Mouse (Mus musculus) heart, embryonic 11.5 days (tissue): ENCODE results near the gene Hoxd13. TPM values are rescaled to one million over a fixed set of nuclear protein-coding genes. Genes with fewer than 3 reads are reported as not detected.

Source experiments
- ATAC-seq: fragments of 200-750 bp; cut with Nextera tagmentation; replicated peaks from 2 replicates; pipeline ENCODE4 v1.8.0; 2017; ENCODE audit warnings: moderate library complexity; ENCODE audit not compliant: insufficient number of reproducible peaks, low FRiP score, low TSS enrichment
- H3K27ac ChIP-seq: fragments of 300-500 bp; sonication (generic); 2 replicates; pipeline ENCODE4 v1.5.1; 2014; ENCODE audit warnings: mild to moderate bottlenecking, low read depth, low read length
- H3K27me3 ChIP-seq: fragments of 300-500 bp; sonication (generic); 2 replicates; pipeline ENCODE4 v1.6.1; 2014; ENCODE audit warnings: mild to moderate bottlenecking, low read length, mixed read lengths; ENCODE audit not compliant: control insufficient read depth, insufficient read depth
- H3K36me3 ChIP-seq: fragments of 300-500 bp; sonication (generic); 2 replicates; pipeline ENCODE4 v1.6.1; 2014; ENCODE audit warnings: mild to moderate bottlenecking, low read length, moderate library complexity, mixed read lengths; ENCODE audit not compliant: control insufficient read depth, insufficient read depth
- H3K4me1 ChIP-seq: fragments of 300-500 bp; sonication (generic); 2 replicates; pipeline ENCODE4 v1.6.1; 2014; ENCODE audit warnings: low read length; ENCODE audit not compliant: control insufficient read depth, insufficient read depth
- H3K4me2 ChIP-seq: fragments of 300-500 bp; sonication (generic); 2 replicates; pipeline ENCODE4 v1.6.1; 2014; ENCODE audit warnings: mild to moderate bottlenecking, moderate library complexity
- H3K4me3 ChIP-seq: fragments of 300-500 bp; sonication (generic); 2 replicates; pipeline ENCODE4 v1.5.1; 2014; ENCODE audit warnings: low read depth, low read length
- H3K9ac ChIP-seq: fragments of 300-500 bp; sonication (generic); 2 replicates; pipeline ENCODE4 v1.6.1; 2014; ENCODE audit warnings: mild to moderate bottlenecking, low read depth, low read length, moderate library complexity
- H3K9me3 ChIP-seq: fragments of 300-500 bp; sonication (generic); replicated peaks from 2 replicates; pipeline ENCODE4 v1.6.1; 2016; ENCODE audit warnings: low read length; ENCODE audit not compliant: control insufficient read depth
- WGBS: fragments of 180-500 bp; shearing (Covaris S2); extraction: QIAGEN DNeasy Blood & Tissue Kit; methylation state at CpG from one replicate; pipeline ENCODE4 v1.1.7; 2014; ENCODE audit not compliant: insufficient replicate concordance; 5-methylcytosine and 5-hydroxymethylcytosine counted together
- polyA plus RNA-seq: library from polyadenylated mRNA; unstranded; fragments of >200 nt; fragmentation: Nextera tagmentation; extraction: Ambion mirVana; gene quantifications from 2 replicates; pipeline ENCODE4 v1.2.1, GENCODE M21; 2014

Gene Hoxd13
- polyA plus RNA-seq, 1 experiment from 2014 or later, result not detected

GRCm38 (mm10) chr2:74698201-74699052 lies 30.3 kb downstream of the Hoxd13 start:
- Histone ChIP-seq H3K9ac (0 out of 2 replicates have a peak overlapping the region, but pooled peaks have one; percentile 28), H3K4me3 (peak overlapping the region; percentile 41), H3K36me3 (no peaks in the 10 kb centered on the region), H3K27ac (no peak overlapping the region), H3K4me1 (peaks cover 2% of the 10 kb centered on the region; the same call in 1 of the 2 replicates), H3K9me3 (no peaks in the 10 kb centered on the region), H3K4me2 (peak overlapping the region; percentile 69), H3K27me3 (peaks cover 97% of the 10 kb centered on the region)
- ATAC-seq, result 0 out of 2 replicates have a peak, but pooled peaks have one; percentile 7
- under 1% methylated on average over 86 of the region's 86 CpGs for WGBS

GRCm38 (mm10) chr2:74699053-74699430 lies 30.9 kb downstream of the Hoxd13 start:
- peaks cover 97% of the 10 kb centered on the region for H3K27me3 ChIP-seq
- no peak overlapping the region for H3K27ac ChIP-seq
- H3K4me1 ChIP-seq, result peaks cover 2% of the 10 kb centered on the region; the same call in 1 of the 2 replicates
- H3K36me3 ChIP-seq, result no peaks in the 10 kb centered on the region
- WGBS, result under 1% methylated on average over 17 of the region's 17 CpGs
- H3K9ac ChIP-seq, result no peak overlapping the region
- H3K4me3 ChIP-seq, result no peak overlapping the region
- no peak for ATAC-seq
- H3K9me3 ChIP-seq, result no peaks in the 10 kb centered on the region
- H3K4me2 ChIP-seq, result no peak overlapping the region

- no peaks in the 10 kb centered on the region for H3K9me3 ChIP-seq
- no peak overlapping the region for H3K4me3 ChIP-seq
- no peak overlapping the region for H3K4me2 ChIP-seq
- H3K27me3 ChIP-seq, result peaks cover 97% of the 10 kb centered on the region
- no peak overlapping the region for H3K9ac ChIP-seq
- 3% methylated on average over 23 of the region's 23 CpGs for WGBS
- H3K4me1 ChIP-seq, result peaks cover 2% of the 10 kb centered on the region; the same call in 1 of the 2 replicates
- H3K36me3 ChIP-seq, result no peaks in the 10 kb centered on the region
- no peak overlapping the region for H3K27ac ChIP-seq
- no peak for ATAC-seq
Measured at GRCm38 (mm10) chr2:74699664-74700545, 31.8 kb downstream of the Hoxd13 start.

GRCm38 (mm10) chr2:74700546-74701112 lies 32.5 kb downstream of the Hoxd13 start:
- Histone ChIP-seq H3K27ac (no peak overlapping the region), H3K9ac (no peak overlapping the region), H3K4me1 (peaks cover 3% of the 10 kb centered on the region), H3K4me3 (no peak overlapping the region), H3K27me3 (peaks cover 97% of the 10 kb centered on the region), H3K36me3 (no peaks in the 10 kb centered on the region), H3K9me3 (no peaks in the 10 kb centered on the region), H3K4me2 (no peak overlapping the region)
- no peak for ATAC-seq
- 3% methylated on average over 22 of the region's 22 CpGs for WGBS

- 14% methylated on average over 17 of the region's 17 CpGs for WGBS
- no peak for ATAC-seq
Measured at GRCm38 (mm10) chr2:74701949-74702819, 34.1 kb downstream of the Hoxd13 start.

GRCm38 (mm10) chr2:74702820-74703219 lies 34.7 kb downstream of the Hoxd13 start:
- no peak overlapping the region for H3K9ac ChIP-seq
- H3K36me3 ChIP-seq, result no peaks in the 10 kb centered on the region
- 21% methylated on average over 6 of the region's 6 CpGs for WGBS
- H3K27me3 ChIP-seq, result peaks cover 94% of the 10 kb centered on the region
- no peak overlapping the region for H3K4me3 ChIP-seq
- H3K4me2 ChIP-seq, result no peak overlapping the region
- no peaks in the 10 kb centered on the region for H3K9me3 ChIP-seq
- no peak overlapping the region for H3K27ac ChIP-seq
- no peak for ATAC-seq
- peaks cover 5% of the 10 kb centered on the region for H3K4me1 ChIP-seq

More at GRCm38 (mm10) chr2:74701949-74702819, 34.1 kb downstream of the Hoxd13 start:
- Histone ChIP-seq H3K4me3 (no peak overlapping the region), H3K4me1 (peaks cover 5% of the 10 kb centered on the region), H3K4me2 (no peak overlapping the region), H3K27me3 (peaks cover 94% of the 10 kb centered on the region), H3K9ac (no peak overlapping the region), H3K36me3 (no peaks in the 10 kb centered on the region), H3K27ac (no peak overlapping the region), H3K9me3 (no peaks in the 10 kb centered on the region)

- H3K27me3 ChIP-seq, result peaks cover 94% of the 10 kb centered on the region
- H3K9me3 ChIP-seq, result no peaks in the 10 kb centered on the region
- no peak overlapping the region for H3K9ac ChIP-seq
- 3% methylated on average over 10 of the region's 10 CpGs for WGBS
- no peak overlapping the region for H3K4me2 ChIP-seq
- H3K36me3 ChIP-seq, result no peaks in the 10 kb centered on the region
- peaks cover 3% of the 10 kb centered on the region for H3K4me1 ChIP-seq
- no peak overlapping the region for H3K27ac ChIP-seq
- no peak overlapping the region for H3K4me3 ChIP-seq
- no peak for ATAC-seq
Measured at GRCm38 (mm10) chr2:74703317-74703716, 35.2 kb downstream of the Hoxd13 start.
